Mouse (Mus musculus) macrophage (primary cell): ENCODE measurements at regions not wholly inside any gene's neighbourhood (a gene's known extent, or its start where the extent isn't known, plus 50 kb on each side); places are given as distances from the start of the nearest gene placed in this dataset.

Experiments used
- H3K27ac ChIP-seq: fragments of 350-480 bp; formaldehyde crosslinking; 2 replicates; pipeline ENCODE4 v1.9.0; 2021
- H3K36me3 ChIP-seq: fragments of 350-480 bp; formaldehyde crosslinking; 2 replicates; pipeline ENCODE4 v1.9.0; 2021; ENCODE audit errors: inconsistent target
- H3K4me3 ChIP-seq: fragments of 350-480 bp; formaldehyde crosslinking; 2 replicates; pipeline ENCODE4 v1.9.0; 2021; ENCODE audit errors: inconsistent target
- H3K79me2 ChIP-seq: fragments of 350-480 bp; formaldehyde crosslinking; 2 replicates; pipeline ENCODE4 v1.9.0; 2021; ENCODE audit errors: inconsistent target
- WGBS: methylation state at CpG from one replicate; pipeline ENCODE4 v1.1.7; 2026; ENCODE audit warnings: inconsistent platforms; ENCODE audit not compliant: missing documents; 5-methylcytosine and 5-hydroxymethylcytosine counted together

- Histone ChIP-seq H3K4me3 (no peak overlapping the region), H3K36me3 (no peaks in the 10 kb centered on the region), H3K79me2 (no peaks in the 10 kb centered on the region), H3K27ac (no peak overlapping the region)
- WGBS, result 90% methylated on average over 2 of the region's 2 CpGs
Measured at GRCm38 (mm10) chr14:97170841-97171240, 651.9 kb upstream of the Klhl1 start.

- Histone ChIP-seq H3K79me2 (no peaks in the 10 kb centered on the region), H3K4me3 (no peak overlapping the region)
- WGBS, result 85% methylated on average over 2 of the region's 2 CpGs
Measured at GRCm38 (mm10) chr14:97165793-97166192, 646.9 kb upstream of the Klhl1 start.

DNA sequence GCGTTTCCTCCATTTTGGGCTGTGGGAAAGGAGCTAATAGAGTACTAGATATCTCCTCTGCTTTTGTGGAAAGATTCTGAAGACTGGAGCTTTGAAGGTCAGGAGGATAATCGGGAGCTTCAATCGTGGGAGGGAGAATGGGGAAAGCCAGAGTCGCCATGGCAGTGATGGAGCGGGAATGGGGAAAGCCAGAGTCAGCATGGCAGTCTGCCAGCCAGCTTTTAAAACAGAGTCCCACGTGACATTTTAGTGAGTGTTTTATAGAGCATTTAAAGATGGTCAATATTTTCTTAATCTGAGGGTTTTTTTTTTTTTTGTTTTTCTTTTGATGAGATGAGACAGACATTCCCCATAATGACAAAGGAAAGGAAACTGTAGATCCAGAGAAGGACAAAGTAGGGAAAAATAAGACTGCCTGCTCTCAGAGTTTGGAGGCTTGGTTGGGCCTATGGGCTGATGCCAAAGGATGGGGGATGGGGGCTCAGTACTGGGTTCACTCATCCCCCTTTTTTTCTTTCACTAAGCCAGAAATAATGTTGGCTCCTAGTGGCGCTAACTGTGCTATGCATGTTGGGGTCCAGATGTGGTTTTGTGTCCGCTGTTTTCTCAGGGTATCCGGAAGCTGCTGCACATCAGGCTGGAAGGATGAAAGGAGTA, 630.2 kb upstream of the Klhl1 start:
- no peak overlapping the region for H3K27ac ChIP-seq
- 91% methylated on average over 9 of the region's 9 CpGs for WGBS
- no peaks in the 10 kb centered on the region for H3K79me2 ChIP-seq
- no peaks in the 10 kb centered on the region for H3K36me3 ChIP-seq
- no peak overlapping the region for H3K4me3 ChIP-seq

More at GRCm38 (mm10) chr14:97165793-97166192, 646.9 kb upstream of the Klhl1 start:
- Histone ChIP-seq H3K36me3 (no peaks in the 10 kb centered on the region), H3K27ac (no peak overlapping the region)

DNA sequence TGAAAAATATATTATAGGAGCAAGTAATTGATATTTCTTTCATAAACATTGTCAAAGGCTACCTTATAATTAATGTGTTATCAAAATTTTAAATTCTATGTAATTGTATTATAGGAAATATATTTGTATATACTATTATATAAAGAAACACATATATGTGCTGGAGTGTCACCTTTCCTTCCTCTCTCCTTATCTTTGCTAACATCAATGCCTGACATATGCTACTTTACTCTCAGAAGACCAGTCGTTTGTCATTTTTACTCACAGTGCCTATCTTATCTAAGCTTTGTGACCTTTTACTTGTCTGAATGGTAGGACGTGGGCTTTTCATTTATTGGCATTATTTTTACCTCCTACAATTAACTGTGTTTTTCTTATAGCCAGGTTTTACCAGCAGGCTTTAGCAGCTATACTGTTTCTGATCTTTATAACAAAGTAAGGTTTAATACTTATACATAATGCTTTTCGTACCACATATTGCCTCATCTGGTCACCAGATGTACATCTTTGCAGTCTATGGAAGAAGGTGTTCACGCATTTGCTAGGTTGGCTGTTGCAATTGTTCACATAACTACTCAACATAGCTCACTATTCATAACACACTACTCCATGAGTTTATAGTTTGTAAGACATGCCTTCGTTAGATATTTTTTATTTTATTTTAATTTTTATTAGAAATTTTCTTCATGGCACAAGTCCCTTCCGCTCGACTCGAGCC, 597.2 kb upstream of the Klhl1 start:
- Histone ChIP-seq H3K4me3 (no peak overlapping the region), H3K79me2 (no peaks in the 10 kb centered on the region), H3K36me3 (no peaks in the 10 kb centered on the region), H3K27ac (no peak overlapping the region)
- WGBS, result 93% methylated on average over 4 of the region's 8 CpGs

- 100% methylated on average over 4 of the region's 4 CpGs for WGBS
- Histone ChIP-seq H3K4me3 (no peak overlapping the region), H3K27ac (no peak overlapping the region), H3K36me3 (no peaks in the 10 kb centered on the region), H3K79me2 (no peaks in the 10 kb centered on the region)
Measured at GRCm38 (mm10) chr14:97101090-97101675, 582.3 kb upstream of the Klhl1 start.

DNA sequence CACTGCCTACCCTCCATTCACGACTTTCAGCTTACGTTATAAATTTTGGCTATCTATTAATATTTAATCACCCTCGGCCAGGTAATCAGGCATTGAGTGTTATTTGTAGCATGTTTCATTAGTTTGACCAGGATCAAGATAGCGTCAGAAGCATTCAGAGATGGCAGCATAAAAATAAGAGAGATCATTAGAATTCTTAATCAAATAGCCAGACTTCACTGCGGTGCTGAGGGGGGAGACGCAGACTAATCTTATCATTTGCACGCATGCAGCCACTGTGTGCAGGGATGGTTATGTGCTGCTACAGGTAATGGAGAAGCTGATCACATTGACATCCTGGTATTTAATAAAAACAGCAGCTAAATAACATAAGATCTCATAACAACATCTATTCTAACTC, 574.5 kb upstream of the Klhl1 start:
- no peak overlapping the region for H3K4me3 ChIP-seq
- H3K27ac ChIP-seq, result no peak overlapping the region
- no peaks in the 10 kb centered on the region for H3K79me2 ChIP-seq
- no peaks in the 10 kb centered on the region for H3K36me3 ChIP-seq
- WGBS, result 98% methylated on average over 7 of the region's 7 CpGs

DNA sequence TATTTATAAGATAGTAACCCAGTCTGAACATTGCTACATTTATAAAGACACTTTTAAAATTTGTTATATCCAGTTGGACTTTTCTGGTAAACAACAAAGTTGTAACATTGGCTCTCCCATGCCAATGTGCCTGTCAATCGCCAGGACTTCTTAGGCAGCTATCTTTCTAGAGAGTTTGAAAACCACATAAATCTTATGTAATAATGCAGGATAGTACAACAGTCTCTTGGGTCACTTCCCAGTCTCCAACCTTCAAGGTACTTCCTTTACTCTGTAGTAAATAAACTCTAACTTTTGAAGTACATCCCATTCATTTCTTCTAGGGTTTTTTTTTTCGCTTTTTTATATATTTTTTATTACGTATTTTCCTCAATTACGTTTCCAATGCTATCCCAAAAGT, 570.0 kb upstream of the Klhl1 start:
- Histone ChIP-seq H3K79me2 (no peaks in the 10 kb centered on the region), H3K4me3 (no peak overlapping the region), H3K36me3 (no peaks in the 10 kb centered on the region), H3K27ac (no peak overlapping the region)
- 59% methylated on average over 4 of the region's 4 CpGs for WGBS

GRCm38 (mm10) chr14:97087346-97087745, 568.4 kb upstream of the Klhl1 start:
- WGBS, result 97% methylated on average over 2 of the region's 2 CpGs

GRCm38 (mm10) chr14:97086363-97087309, 567.7 kb upstream of the Klhl1 start:
- 96% methylated on average over 5 of the region's 5 CpGs for WGBS
- H3K36me3 ChIP-seq, result no peaks in the 10 kb centered on the region
- no peak overlapping the region for H3K27ac ChIP-seq
- H3K79me2 ChIP-seq, result no peaks in the 10 kb centered on the region
- no peak overlapping the region for H3K4me3 ChIP-seq

More at GRCm38 (mm10) chr14:97087346-97087745, 568.4 kb upstream of the Klhl1 start:
- Histone ChIP-seq H3K4me3 (no peak overlapping the region), H3K27ac (no peak overlapping the region), H3K79me2 (no peaks in the 10 kb centered on the region), H3K36me3 (no peaks in the 10 kb centered on the region)

DNA sequence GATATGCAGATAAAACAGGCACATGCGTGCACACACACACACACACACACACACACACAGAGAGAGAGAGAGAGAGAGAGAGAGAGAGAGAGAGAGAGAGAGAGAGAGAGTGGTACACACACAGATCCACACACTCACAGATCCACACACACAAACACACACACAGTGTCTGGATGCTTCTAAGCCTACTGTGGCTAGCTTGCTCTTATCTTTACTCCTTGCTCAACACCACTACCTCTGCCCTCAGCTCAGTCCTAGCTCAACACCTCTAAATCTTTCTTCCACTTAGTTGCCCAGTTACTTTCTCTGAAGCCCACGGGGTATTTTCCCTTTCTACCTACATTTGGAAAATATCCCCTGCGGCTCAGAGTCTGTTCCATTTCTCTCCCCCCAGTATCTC, 555.9 kb upstream of the Klhl1 start:
- 88% methylated on average over 2 of the region's 3 CpGs for WGBS
- no peaks in the 10 kb centered on the region for H3K36me3 ChIP-seq
- no peaks in the 10 kb centered on the region for H3K79me2 ChIP-seq
- H3K4me3 ChIP-seq, result no peak overlapping the region
- H3K27ac ChIP-seq, result no peak overlapping the region

DNA sequence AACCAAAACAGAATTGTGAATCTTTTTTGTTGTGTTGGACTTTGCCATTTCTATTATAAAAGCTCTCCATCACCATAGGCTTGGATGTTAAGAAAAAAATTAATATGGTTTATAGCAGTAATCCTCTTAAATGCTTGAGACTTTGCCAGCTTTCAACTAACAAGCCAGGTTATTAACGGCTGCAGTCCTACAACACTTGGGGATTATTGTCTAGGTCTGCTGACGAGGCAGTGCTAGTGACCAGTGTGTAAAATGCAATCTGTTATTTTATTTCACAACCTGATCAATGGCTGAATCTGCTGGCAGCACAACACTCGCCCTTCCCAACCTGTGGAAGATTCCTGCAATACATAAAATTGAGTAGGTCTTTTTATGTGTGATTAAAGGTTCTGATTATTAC, 549.9 kb upstream of the Klhl1 start:
- H3K79me2 ChIP-seq, result no peaks in the 10 kb centered on the region
- H3K27ac ChIP-seq, result no peak overlapping the region
- no peak overlapping the region for H3K4me3 ChIP-seq
- H3K36me3 ChIP-seq, result no peaks in the 10 kb centered on the region
- 84% methylated on average over 3 of the region's 3 CpGs for WGBS

GRCm38 (mm10) chr14:97068313-97068712, 549.4 kb upstream of the Klhl1 start:
- 94% methylated on average over 5 of the region's 5 CpGs for WGBS
- Histone ChIP-seq H3K79me2 (no peaks in the 10 kb centered on the region), H3K4me3 (no peak overlapping the region), H3K36me3 (no peaks in the 10 kb centered on the region), H3K27ac (no peak overlapping the region)

DNA sequence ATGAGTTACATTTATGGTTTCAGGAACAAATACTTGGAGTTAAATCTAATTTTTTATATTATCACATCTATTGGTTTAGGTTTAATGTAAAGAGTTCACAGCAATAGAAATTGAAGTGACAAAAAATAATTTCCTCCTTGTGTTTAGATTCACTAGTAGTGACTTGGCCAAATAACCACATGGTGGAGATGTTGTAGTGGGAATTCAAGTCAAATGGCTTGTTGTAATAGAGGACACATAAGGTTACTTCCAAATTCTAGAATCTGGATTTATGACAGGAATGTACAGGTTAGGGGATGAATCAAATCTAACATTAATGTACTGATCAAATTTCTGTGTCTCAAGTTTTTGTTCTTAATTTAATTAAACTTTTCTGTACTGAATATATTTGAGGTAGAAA, 526.4 kb upstream of the Klhl1 start:
- Histone ChIP-seq H3K4me3 (no peak overlapping the region), H3K27ac (no peak overlapping the region), H3K79me2 (no peaks in the 10 kb centered on the region), H3K36me3 (no peaks in the 10 kb centered on the region)

DNA sequence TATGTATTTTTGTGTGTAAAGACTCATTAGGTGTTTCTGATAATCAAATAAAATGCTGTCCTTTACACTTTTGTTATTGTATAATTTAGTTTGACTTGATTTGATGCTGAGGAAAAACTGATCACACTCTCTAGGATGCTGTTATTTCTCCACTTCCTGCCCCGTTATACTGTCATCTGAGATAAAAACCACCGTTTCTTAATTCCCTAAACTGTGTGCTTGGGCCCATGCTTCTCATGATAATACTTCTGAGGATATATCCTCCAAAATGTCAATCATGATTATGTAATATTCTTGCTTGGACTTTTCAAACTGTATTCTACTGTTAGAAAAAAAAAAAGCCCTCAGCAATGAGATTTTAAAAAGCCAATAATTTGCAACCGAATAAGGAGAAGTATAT, 520.9 kb upstream of the Klhl1 start:
- H3K27ac ChIP-seq, result no peak overlapping the region
- H3K4me3 ChIP-seq, result no peak overlapping the region
- no peaks in the 10 kb centered on the region for H3K79me2 ChIP-seq
- H3K36me3 ChIP-seq, result no peaks in the 10 kb centered on the region
- WGBS, result 10% methylated on average over 3 of the region's 3 CpGs
